Mouse (Mus musculus) layer of hippocampus, postnatal 14 days (tissue): ENCODE data around the gene Cdkl4. TPM values are rescaled to one million over a fixed set of nuclear protein-coding genes. Genes with fewer than 3 reads are reported as not detected.
A peak's percentile ranks its signal among the peaks of the same experiment; 100 is the strongest.
"Not testable (repeated sequence)": the region's sequence is repeated elsewhere in the genome, so short reads cannot be mapped to it uniquely, and the experiment has no call there.

ENCODE experiments used
- DNase-seq, 2 experiments: peaks; one replicate each; pipeline ENCODE4 v3.0.0; 2021 to 2022; ENCODE audit warnings: low spot score in 2 of 2, mixed read lengths in 1 of 2
- total RNA-seq, 2 experiments: library from RNA; stranded (reverse); gene quantifications; 2 replicates each; pipeline ENCODE4 v1.2.3; 2021

Gene Cdkl4
- total RNA-seq, 2 experiments from 2014 or later, result 13.3 to 15.5 TPM

GRCm38 (mm10) chr17:80564611-80564924 lies 13.0 kb downstream of the Cdkl4 start:
- no peak for DNase-seq

GRCm38 (mm10) chr17:80563762-80564610 lies 13.6 kb downstream of the Cdkl4 start:
- DNase-seq, result not testable (repeated sequence)

- DNase-seq, result no peak
Measured at GRCm38 (mm10) chr17:80562792-80563191, 14.8 kb downstream of the Cdkl4 start.

DNA sequence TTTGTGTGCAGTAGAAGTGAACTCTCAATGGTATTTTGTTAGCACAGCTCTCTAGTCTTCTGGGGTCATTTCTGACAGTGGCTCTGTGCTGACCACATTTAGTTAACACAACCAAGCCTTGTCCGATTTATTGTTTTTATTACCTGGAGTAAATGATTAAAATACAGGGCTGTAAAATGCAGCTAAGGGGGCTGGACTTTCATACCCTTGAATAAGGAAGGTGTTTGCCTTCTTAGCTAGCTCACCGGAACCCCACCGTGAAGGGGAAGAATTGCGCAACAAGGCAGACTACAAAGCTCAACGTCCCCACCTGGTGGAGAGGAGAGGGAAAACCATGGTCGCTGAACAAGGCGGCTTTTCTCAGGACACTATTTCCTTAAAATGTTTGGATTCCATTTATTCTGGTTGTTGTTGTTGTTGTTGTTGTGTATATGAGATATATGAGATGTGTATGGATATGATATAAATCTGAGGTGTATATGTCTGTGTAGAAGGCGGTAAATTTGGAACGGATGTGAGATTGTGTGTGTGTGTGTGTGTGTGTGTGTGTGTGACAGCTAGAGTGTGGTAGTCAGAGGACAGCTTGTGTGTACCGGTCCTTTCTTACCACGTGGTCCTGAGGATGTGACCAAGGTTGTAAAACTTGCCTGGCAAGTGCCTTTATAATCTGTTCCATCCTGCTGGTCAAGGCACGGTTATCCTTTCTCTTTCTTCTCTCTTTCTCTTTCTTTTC lies 16.8 kb downstream of the Cdkl4 start:
- peak; percentile 61 to 77 for DNase-seq

DNA sequence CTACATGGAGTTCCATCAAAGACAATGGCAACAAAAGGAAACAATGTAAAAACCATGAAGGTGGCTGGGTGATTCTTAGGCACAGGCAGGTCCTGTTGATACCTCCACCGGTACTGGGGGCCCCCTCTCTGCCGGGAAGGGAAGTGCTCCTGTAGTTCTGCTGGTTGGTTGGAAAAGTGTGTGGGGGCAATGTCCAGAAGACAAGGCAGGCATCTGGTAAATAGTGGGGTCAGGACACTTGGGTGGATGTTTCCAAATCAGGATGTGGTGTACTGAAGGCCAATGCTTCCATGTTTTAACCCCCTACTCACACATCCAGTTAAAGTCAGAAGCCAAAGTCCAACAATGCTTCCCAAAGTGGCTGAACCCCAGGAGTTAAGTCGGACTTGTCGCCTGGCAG lies 17.9 kb downstream of the Cdkl4 start:
- no peak for DNase-seq

- DNase-seq, result no peak
Measured at GRCm38 (mm10) chr17:80559050-80559449, 18.6 kb downstream of the Cdkl4 start.

DNA sequence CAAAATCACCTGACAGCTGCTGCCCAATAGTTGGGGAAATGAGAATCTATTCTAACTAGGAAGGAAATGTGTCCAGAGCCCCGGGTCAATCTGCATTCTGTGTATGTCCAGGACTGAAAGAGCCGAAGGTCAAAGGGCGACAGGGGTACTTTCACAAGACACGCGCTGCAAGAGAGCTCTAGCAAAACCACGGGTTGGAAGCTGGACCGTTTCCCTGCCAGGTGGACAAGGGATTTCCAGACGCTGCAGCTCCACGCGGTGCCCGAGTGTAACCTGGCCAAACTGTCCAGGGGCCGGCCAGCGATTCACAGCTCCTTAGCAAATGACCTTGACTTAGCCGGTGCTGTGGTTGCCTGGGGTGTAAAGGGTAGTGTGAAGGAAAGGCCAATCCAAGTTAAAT lies 19.0 kb downstream of the Cdkl4 start:
- DNase-seq, result no peak

DNA sequence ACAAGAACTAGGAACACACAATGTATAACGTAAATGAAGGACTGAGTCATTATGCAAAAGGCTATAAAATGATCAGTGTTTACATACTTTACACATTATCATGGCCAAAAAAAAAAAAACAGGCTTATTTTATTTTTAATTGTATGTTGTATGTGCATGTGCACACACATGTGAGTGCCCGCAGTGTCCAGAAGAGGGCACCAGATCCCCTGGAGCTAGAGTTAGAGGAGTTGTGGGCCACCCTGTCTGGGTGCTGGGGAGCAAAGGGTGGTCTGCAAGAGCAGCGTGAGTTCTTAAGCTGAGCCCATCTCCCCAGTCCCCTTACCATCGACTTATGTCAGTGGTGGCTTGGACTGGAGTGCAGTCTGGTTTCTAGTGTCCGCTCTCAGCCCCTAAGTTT lies 20.2 kb downstream of the Cdkl4 start:
- no peak for DNase-seq

DNA sequence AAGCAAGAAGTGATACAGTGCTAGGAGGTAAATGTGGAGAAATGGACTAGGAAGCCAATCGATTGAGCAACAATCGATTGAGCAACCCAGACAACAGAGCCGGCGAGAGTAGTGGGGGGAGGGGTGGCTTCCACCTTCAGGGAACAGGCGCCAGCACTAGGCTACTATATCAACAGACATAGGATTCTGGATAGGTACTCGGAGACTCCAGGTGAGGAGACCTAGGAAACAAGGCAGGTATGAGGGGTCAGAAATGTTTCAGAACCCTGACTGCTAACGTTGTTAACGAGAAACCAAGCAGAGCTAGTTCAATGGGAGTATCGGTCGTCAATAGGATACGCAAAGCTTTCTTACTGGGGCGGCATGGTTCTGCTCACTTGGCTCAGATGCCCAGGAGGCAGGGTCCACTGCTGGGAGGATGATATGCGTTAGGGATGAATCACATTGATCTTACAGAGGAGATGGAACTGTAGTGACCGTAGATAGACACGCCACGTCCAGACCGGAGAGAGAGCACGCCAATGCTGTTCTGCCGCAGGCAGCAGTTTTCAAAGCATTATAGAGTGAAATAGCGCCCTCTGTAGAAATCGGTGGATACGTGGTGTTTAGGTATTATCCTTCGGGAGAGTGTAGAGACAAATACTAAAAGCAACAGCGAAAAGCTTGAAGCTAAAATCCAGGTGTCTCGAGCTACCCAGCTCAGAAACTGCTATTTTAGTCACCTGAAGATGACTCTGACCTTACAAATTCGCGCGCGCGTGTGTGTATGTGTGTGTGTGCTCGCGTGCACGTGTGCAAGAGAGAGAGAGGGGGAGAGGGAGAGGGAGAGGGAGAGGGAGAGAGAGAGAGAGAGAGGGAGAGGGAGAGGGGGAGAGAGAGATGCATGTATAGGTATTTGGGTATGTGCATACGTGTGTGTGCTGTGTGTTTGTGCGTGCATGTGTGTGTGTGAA lies 24.0 kb downstream of the Cdkl4 start:
- DNase-seq, result peak; percentile 86 to 91

DNA sequence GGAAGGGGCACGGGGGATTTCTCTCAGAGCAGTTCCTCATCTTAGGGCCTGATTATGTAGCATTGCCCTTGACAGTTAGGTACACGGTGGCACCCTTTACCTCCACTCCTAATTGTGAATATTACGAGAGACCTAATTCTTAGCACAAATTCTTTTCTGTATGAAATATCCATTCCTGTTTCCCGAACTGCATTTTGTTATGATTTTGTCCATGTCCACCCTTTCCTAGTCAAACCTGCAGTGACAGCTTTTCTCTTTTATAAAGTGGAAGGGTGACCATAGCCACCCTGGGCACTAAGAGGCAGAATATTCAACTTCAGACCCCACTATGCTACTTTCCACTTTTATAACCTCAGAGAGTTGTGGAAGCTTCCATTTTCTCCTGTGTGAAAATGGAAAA lies 25.0 kb downstream of the Cdkl4 start:
- no peak for DNase-seq

GRCm38 (mm10) chr17:80550981-80551380 lies 26.6 kb downstream of the Cdkl4 start:
- DNase-seq, result no peak

DNA sequence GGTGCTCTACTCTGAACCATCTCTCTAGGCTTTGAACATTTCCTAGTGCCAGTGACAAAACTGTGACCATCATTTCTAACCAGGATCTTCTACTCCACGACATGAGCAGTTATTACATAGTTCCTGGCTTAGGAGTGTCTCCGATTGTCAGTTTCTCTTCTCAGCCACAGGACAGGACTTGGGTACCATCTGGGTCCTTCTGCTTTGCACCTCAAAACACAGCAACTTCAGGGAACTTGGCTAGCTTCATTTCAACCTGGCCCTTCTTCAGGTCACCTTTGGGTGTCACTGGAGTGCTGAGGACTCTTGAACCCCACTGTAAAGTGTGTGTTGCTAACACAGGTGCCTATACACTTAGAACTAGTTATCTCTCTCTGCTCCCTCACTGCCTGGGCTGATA lies 30.8 kb downstream of the Cdkl4 start:
- DNase-seq, result no peak

- no peak for DNase-seq
Measured at GRCm38 (mm10) chr17:80546227-80546626, 31.4 kb downstream of the Cdkl4 start.

- no peak for DNase-seq
Measured at GRCm38 (mm10) chr17:80543646-80544045, 34.0 kb downstream of the Cdkl4 start.

GRCm38 (mm10) chr17:80537136-80537535 lies 40.5 kb downstream of the Cdkl4 start:
- no peak for DNase-seq

GRCm38 (mm10) chr17:80535633-80536032 lies 42.0 kb downstream of the Cdkl4 start:
- no peak for DNase-seq

DNA sequence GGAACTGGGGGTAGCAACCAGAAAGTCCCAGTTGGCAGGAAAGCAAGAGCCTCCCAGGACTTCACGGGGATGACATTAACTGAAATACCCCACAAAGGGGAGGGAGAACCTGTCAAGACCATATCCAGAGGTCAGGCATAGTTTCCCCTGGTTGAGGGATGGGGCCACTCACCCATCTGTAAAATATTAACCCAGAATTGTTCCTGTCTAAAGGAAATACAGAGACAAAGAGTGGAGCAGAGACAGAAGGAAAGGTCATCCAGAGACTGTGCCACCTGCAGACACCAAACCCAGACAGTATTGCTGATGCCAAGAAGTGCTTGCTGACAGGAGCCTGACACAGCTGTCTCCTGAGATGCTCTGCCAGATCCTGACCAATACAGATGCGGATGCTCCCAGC lies 46.3 kb downstream of the Cdkl4 start:
- DNase-seq, result not testable (repeated sequence)

GRCm38 (mm10) chr17:80523231-80523630 lies 54.4 kb downstream of the Cdkl4 start:
- no peak for DNase-seq

DNA sequence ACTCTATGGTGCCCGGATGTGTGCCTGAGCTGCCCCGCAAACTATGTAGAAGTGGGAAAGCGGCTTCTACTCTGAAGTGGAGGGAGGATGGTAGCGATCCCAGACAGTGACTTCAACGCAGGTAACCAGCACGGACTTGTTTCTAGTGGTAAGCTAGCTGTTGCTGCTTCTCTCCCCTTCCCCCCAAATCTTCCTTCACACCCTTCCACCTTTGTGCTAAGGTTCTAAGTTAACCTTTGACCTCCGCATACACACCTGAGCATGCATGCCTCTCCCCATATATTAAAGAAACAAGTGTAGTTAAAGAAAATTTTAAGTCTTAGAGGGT lies 55.4 kb downstream of the Cdkl4 start:
- DNase-seq, result no peak

GRCm38 (mm10) chr17:80521521-80522228 lies 55.9 kb downstream of the Cdkl4 start:
- DNase-seq, result no peak

- no peak for DNase-seq
Measured at GRCm38 (mm10) chr17:80520537-80520936, 57.1 kb downstream of the Cdkl4 start.
